Mouse (Mus musculus): ENCODE results near the gene AW209491.

DNA sequence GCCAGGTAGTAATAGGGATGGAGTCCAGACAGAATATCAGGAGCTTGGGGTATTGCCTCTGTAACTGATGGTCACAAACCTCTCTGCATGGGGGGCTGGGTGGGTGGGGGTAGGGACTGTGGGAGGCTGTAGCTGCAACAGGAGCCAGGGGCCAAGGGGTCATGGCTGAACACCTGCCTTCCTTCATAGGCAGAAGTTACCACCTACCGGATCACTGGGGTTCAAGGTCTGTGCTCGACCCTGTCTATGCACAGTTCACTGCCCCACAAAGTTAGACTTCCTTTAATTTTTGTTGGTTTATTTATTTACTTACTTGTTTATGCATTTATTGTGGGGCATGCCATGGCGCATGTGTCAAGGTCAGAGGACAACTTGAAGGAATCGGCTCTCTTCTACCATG, 37.2 kb downstream of the AW209491 start:
- TF ChIP-seq POLR2A (IDR thresholded peaks at IDR 0.05; ENCODE audit: control insufficient read depth in 1 of 2, insufficient read depth in 1 of 2, low read depth in 1 of 2, low read length in 2 of 2, poor library complexity in 1 of 2) (no peak), MEF2A (IDR thresholded peaks at IDR 0.05; ENCODE audit: extremely low read depth, insufficient replicate concordance, low read depth, low read length, poor library complexity, severe bottlenecking) (no peak), CTCF (IDR thresholded peaks at IDR 0.05 in 2 of 3, conservative IDR thresholded peaks at IDR 0.05 in 1 of 3; ENCODE audit: control insufficient read depth in 1 of 3, insufficient read depth in 1 of 3, low read depth in 2 of 3, low read length in 3 of 3, poor library complexity in 1 of 3, severe bottlenecking in 1 of 3) (no peak), MAZ (IDR thresholded peaks at IDR 0.05; ENCODE audit: low read depth, low read length) (no peak), ELF1 (IDR thresholded peaks at IDR 0.05; ENCODE audit: low read depth, low read length) (no peak), JUND (IDR thresholded peaks at IDR 0.05; ENCODE audit: low read depth, low read length) (no peak), TAL1 (IDR thresholded peaks at IDR 0.05; ENCODE audit: low read length) (no peak), EP300 (IDR thresholded peaks at IDR 0.05; ENCODE audit: low read depth in 1 of 2, low read length in 2 of 2) (no peak), TCF12 (IDR thresholded peaks at IDR 0.05; ENCODE audit: low read depth, low read length) (no peak), MAX (IDR thresholded peaks at IDR 0.05; ENCODE audit: low read length) (no peak), TBP (IDR thresholded peaks at IDR 0.05; ENCODE audit: low read depth, low read length) (no peak), ZKSCAN1 (IDR thresholded peaks at IDR 0.05; ENCODE audit: low read depth, low read length) (no peak), GATA1 (IDR thresholded peaks at IDR 0.05; ENCODE audit: low read depth, low read length) (no peak)

All from MEL (cell line).